Mouse (Mus musculus) kidney, postnatal 4 days (tissue): Measurements from ENCODE around the gene Pdzk1ip1.

ENCODE experiments used
- DNase-seq, 2 experiments: peaks; one replicate each; pipeline ENCODE4 v3.0.0; 2021; ENCODE audit warnings: mixed read lengths in 2 of 2

The Pdzk1ip1 gene

DNA sequence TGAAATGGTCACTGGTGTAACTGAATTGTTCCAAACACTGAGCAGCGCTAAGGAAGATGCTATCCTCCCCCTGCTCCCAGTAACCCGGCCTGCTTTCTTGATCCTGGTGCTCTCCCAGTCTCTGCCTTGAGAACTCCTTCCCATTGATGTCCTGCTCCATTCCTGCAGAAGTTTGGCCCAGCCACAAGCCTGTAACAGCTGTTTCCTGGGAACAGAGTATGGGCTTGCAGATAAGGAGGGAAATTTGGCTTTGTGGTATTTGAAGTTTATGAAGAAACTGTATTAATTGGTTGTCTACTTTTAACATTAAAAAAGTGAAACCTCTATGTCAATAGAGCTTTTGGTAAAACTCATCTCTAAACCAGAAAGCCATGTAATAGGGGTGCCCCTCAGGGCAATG is 35.0 kb downstream of the Pdzk1ip1 start:
- no peak for DNase-seq

DNA sequence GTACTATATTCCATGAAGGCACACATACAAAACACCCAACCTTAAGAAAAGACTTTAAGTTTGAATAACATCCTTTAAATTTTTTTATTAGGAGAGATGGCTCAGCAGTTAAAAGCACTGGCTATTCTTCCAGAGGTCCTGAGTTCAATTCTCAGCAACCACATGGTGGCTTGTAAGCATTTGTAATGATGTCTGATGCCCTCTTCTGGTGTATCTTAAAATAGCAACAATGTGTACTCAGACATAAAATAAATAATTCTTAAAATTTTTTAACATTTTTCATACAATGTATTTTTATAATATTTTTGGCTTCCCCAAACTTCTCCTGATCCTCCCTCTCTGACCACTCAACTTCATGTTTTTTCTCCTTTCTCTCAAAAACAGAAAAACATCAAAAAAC is 36.2 kb downstream of the Pdzk1ip1 start:
- DNase-seq, result no peak

DNA sequence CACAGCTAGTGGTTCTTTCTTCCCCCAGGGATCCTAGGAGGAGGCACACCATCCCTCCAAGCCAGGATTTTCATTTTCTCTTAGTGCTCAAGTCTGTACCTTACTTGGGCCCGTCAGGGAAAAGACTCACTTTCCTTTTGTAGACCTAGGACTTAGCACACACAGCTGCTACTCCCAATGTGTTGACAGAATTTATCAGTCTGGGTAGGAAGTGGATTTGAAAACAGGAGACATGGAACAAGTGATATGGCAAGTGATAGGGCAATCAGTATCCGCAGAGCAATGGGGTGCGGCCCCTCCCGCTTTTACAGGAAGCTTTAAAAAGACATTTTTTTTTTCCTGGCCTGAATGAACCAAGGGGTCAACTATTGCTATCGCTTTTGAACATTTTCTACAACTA is 44.6 kb downstream of the Pdzk1ip1 start:
- DNase-seq, result no peak

DNA sequence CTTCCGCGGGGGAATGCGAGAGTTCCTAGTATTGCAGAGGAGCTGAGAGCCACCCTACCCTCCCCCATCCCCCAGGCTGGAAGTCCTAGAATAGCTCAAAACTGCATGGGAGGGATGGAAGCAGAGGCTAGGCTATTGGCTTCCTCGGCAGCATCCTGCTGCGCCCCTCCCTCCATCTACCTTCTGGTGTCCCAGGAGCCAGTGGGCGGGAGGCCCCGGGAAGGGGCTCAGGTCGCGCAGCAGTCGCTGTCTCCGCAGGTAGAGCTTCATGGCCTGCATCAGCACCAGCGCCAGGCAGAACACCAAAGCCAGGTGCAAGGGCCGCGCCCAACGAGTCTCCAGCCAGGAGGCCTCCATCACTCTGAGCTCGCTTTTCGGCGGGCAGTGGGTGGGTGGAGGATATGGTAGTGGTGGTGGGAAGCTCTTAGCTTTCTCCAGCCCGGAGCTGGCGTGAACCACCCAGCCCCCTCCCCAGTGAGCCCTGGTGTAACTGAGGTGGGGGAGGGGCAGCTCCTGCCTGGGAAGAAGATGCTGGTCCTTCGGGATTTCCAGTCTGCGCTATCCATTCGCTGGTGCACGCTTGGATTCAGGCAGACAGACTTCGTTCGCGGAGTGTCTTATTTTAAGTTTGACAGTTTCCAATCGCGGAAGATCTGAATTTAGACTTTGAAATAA is 45.2 kb downstream of the Pdzk1ip1 start, which contains the start of gene Cyp4x1:
TSS of gene Cyp4x1 (minus strand) at position 661 of the 675 bp plus-strand sequence.
- DNase-seq, result peak; percentile 2 to 5

DNA sequence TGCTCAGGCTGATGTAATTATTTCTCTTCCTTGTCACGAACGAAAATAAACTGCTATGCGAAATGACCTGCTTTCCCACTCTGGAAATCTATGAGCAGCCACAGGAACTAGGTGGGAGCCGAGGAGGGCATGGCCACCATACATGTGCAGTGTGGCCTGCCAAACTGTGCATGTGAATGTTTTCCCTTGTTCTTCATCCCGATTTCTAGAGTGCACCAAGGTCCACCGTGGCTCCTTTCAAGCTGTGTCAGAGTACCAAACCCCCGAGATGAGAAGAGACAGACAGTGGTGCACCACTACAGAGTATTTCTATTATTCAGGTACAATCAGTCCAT is 45.8 kb downstream of the Pdzk1ip1 start:
- no peak for DNase-seq
